Mouse (Mus musculus): ENCODE data around the gene Tjp1. TPM values are rescaled to one million over a fixed set of nuclear protein-coding genes. Genes with fewer than 3 reads are reported as not detected.

Gene Tjp1
- polyA plus RNA-seq, 1 experiment from 2014 or later: 27.8 TPM

GRCm38 (mm10) chr7:65520622-65521021 is 7.0 kb downstream of the Tjp1 start:
- Histone ChIP-seq H3K9me3 (ENCODE audit: control insufficient read depth, low read length) (no peaks in the 10 kb centered on the region), H3K4me2 (ENCODE audit: low read depth) (no peak overlapping the region), H3K27ac (ENCODE audit: low read depth, low read length) (no peak overlapping the region), H3K4me3 (ENCODE audit: low read depth, low read length) (no peak overlapping the region), H3K27me3 (ENCODE audit: control insufficient read depth, insufficient read depth, low read length) (no peaks in the 10 kb centered on the region), H3K4me1 (ENCODE audit: control insufficient read depth, insufficient read depth, low read length) (no peaks in the 10 kb centered on the region), H3K9ac (ENCODE audit: low read length) (no peak overlapping the region), H3K36me3 (ENCODE audit: control insufficient read depth, insufficient read depth, low read length) (no peaks in the 10 kb centered on the region)
- no peak for ATAC-seq (ENCODE audit: insufficient read depth, low FRiP score, low TSS enrichment)
- DNase-seq (ENCODE audit: low spot score): no peak
- WGBS: 91% methylated on average over 8 of the region's 8 CpGs

DNA sequence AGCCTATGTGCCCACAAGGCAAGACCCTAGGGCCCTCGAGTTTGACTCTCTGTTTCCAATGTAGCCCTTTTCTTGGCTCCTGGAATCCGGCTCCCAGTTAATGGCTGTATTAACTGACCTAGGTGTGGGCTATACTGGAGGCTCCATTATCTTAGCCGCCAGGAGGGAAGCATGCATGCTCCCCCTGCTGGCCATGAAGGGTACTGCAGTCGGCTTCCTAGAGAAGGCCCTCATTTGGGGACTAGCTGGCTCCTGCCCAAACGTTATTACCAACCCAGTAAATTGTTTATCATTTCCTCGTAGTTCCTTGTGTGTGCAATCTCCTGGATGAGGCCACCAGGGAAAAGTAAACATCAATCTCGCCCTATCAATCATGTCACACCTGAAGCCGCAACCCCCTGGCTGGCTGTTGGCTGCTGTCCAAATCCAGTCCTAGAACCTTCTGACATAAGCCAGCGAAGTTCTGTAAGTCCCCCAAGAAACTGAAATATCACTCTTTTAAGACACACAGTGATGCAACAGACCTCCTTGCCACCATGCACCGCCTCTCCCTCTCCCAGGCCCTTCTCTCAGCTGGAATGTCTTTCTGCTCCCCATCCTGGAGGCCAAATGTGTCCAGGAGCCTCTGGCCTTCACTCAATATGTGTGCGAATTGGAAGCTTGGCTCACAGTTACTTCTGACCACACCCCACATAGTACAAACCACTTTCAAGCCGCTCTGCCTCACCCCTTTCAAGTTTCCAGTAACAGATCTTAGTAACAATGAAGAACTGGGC is 7.6 kb downstream of the Tjp1 start:
- Histone ChIP-seq H3K4me2 (ENCODE audit: low read depth) (no peak overlapping the region), H3K9ac (ENCODE audit: low read length) (no peak overlapping the region), H3K36me3 (ENCODE audit: control insufficient read depth, insufficient read depth, low read length) (no peaks in the 10 kb centered on the region), H3K9me3 (ENCODE audit: control insufficient read depth, low read length) (no peaks in the 10 kb centered on the region), H3K4me3 (ENCODE audit: low read depth, low read length) (no peak overlapping the region), H3K4me1 (ENCODE audit: control insufficient read depth, insufficient read depth, low read length) (no peaks in the 10 kb centered on the region), H3K27ac (ENCODE audit: low read depth, low read length) (no peak overlapping the region), H3K27me3 (ENCODE audit: control insufficient read depth, insufficient read depth, low read length) (no peaks in the 10 kb centered on the region)
- WGBS: 44% methylated on average over 12 of the region's 12 CpGs
- peak; percentile 83 for DNase-seq (ENCODE audit: low spot score)
- no peak for ATAC-seq (ENCODE audit: insufficient read depth, low FRiP score, low TSS enrichment)

GRCm38 (mm10) chr7:65516903-65517302 is 10.7 kb downstream of the Tjp1 start:
- Histone ChIP-seq H3K9ac (ENCODE audit: low read length) (no peak overlapping the region), H3K4me3 (ENCODE audit: low read depth, low read length) (no peak overlapping the region), H3K27me3 (ENCODE audit: control insufficient read depth, insufficient read depth, low read length) (no peaks in the 10 kb centered on the region), H3K27ac (ENCODE audit: low read depth, low read length) (no peak overlapping the region), H3K4me1 (ENCODE audit: control insufficient read depth, insufficient read depth, low read length) (peaks cover 7% of the 10 kb centered on the region; the same call in 1 of the 2 replicates), H3K36me3 (ENCODE audit: control insufficient read depth, insufficient read depth, low read length) (no peaks in the 10 kb centered on the region), H3K9me3 (ENCODE audit: control insufficient read depth, low read length) (no peaks in the 10 kb centered on the region), H3K4me2 (ENCODE audit: low read depth) (no peak overlapping the region)
- no peak for DNase-seq (ENCODE audit: low spot score)
- no peak for ATAC-seq (ENCODE audit: insufficient read depth, low FRiP score, low TSS enrichment)
- WGBS: 61% methylated on average over 8 of the region's 8 CpGs

GRCm38 (mm10) chr7:65513451-65514179 is 14.0 kb downstream of the Tjp1 start:
- Histone ChIP-seq H3K9ac (ENCODE audit: low read length) (no peak overlapping the region), H3K9me3 (ENCODE audit: control insufficient read depth, low read length) (no peaks in the 10 kb centered on the region), H3K4me3 (ENCODE audit: low read depth, low read length) (no peak overlapping the region), H3K4me2 (ENCODE audit: low read depth) (no peak overlapping the region), H3K27ac (ENCODE audit: low read depth, low read length) (0 out of 2 replicates have a peak overlapping the region, but pooled peaks have one; percentile 17), H3K27me3 (ENCODE audit: control insufficient read depth, insufficient read depth, low read length) (no peaks in the 10 kb centered on the region), H3K36me3 (ENCODE audit: control insufficient read depth, insufficient read depth, low read length) (no peaks in the 10 kb centered on the region), H3K4me1 (ENCODE audit: control insufficient read depth, insufficient read depth, low read length) (peaks cover 7% of the 10 kb centered on the region; the same call in 1 of the 2 replicates)
- ATAC-seq (ENCODE audit: insufficient read depth, low FRiP score, low TSS enrichment) (no peak), DNase-seq (ENCODE audit: low spot score) (peak; percentile 28)
- 34% methylated on average over 10 of the region's 10 CpGs for WGBS

DNA sequence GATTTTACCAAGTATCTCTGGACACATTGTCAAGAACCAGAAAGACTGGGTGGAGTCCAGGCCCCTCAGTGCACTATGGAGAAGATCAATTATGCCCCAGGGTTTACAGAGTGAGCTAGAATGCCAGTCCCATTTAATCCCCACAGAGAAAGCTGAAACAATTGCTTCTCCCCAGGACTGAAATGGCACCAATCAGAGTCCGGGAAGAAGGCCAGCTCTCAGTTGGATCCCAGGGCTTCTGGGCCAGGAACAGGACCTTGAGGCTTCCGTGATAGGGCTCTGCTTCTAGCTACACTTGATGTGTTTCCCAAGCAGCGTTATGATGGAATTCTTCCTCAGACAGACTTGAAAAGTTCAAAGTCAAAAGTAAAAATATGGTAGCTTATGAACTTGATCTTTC is 18.2 kb downstream of the Tjp1 start:
- ATAC-seq (ENCODE audit: insufficient read depth, low FRiP score, low TSS enrichment) (no peak), DNase-seq (ENCODE audit: low spot score) (no peak)
- Histone ChIP-seq H3K9me3 (ENCODE audit: control insufficient read depth, low read length) (no peaks in the 10 kb centered on the region), H3K4me3 (ENCODE audit: low read depth, low read length) (no peak overlapping the region), H3K9ac (ENCODE audit: low read length) (no peak overlapping the region), H3K27ac (ENCODE audit: low read depth, low read length) (no peak overlapping the region), H3K4me2 (ENCODE audit: low read depth) (no peak overlapping the region), H3K27me3 (ENCODE audit: control insufficient read depth, insufficient read depth, low read length) (no peaks in the 10 kb centered on the region), H3K36me3 (ENCODE audit: control insufficient read depth, insufficient read depth, low read length) (no peaks in the 10 kb centered on the region), H3K4me1 (ENCODE audit: control insufficient read depth, insufficient read depth, low read length) (peaks cover 7% of the 10 kb centered on the region; the same call in 1 of the 2 replicates)
- 66% methylated on average over 3 of the region's 3 CpGs for WGBS

- no peak overlapping the region for H3K4me3 ChIP-seq (ENCODE audit: low read depth, low read length)
- DNase-seq (ENCODE audit: low spot score): no peak
- H3K4me2 ChIP-seq (ENCODE audit: low read depth): no peak overlapping the region
- no peak for ATAC-seq (ENCODE audit: insufficient read depth, low FRiP score, low TSS enrichment)
- H3K27me3 ChIP-seq (ENCODE audit: control insufficient read depth, insufficient read depth, low read length): no peaks in the 10 kb centered on the region
- no peak overlapping the region for H3K27ac ChIP-seq (ENCODE audit: low read depth, low read length)
- H3K36me3 ChIP-seq (ENCODE audit: control insufficient read depth, insufficient read depth, low read length): no peaks in the 10 kb centered on the region
- WGBS: 78% methylated on average over 5 of the region's 5 CpGs
- H3K4me1 ChIP-seq (ENCODE audit: control insufficient read depth, insufficient read depth, low read length): no peaks in the 10 kb centered on the region
- H3K9ac ChIP-seq (ENCODE audit: low read length): no peak overlapping the region
- H3K9me3 ChIP-seq (ENCODE audit: control insufficient read depth, low read length): no peaks in the 10 kb centered on the region
Measured at GRCm38 (mm10) chr7:65507341-65507740, 20.2 kb downstream of the Tjp1 start.

GRCm38 (mm10) chr7:65502486-65503322 is 24.9 kb downstream of the Tjp1 start:
- 79% methylated on average over 10 of the region's 10 CpGs for WGBS
- Histone ChIP-seq H3K27ac (ENCODE audit: low read depth, low read length) (no peak overlapping the region), H3K4me3 (ENCODE audit: low read depth, low read length) (no peak overlapping the region)

DNA sequence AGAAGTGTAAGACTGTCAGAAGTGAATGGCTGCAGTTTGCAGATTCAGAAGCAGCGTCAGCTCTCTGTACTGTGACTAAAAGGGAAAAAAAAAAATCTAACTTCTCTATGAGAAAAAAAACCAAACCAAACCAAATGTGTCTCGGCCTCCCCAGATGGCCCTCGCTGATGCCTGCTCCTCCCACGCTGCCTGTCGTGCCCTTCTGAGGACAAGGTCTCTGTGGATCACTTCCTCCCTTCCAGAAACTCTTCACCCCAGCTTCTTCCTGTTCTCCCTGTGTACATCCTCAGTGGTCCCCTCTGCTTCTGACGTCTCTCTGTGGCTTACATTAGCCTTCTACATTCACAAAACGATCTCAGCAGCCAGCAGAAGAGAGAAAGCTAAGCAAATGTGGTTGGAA is 26.8 kb downstream of the Tjp1 start:
- Histone ChIP-seq H3K4me1 (ENCODE audit: control insufficient read depth, insufficient read depth, low read length) (no peaks in the 10 kb centered on the region), H3K9me3 (ENCODE audit: control insufficient read depth, low read length) (no peaks in the 10 kb centered on the region), H3K36me3 (ENCODE audit: control insufficient read depth, insufficient read depth, low read length) (no peaks in the 10 kb centered on the region), H3K9ac (ENCODE audit: low read length) (no peak overlapping the region), H3K4me3 (ENCODE audit: low read depth, low read length) (no peak overlapping the region), H3K27ac (ENCODE audit: low read depth, low read length) (no peak overlapping the region), H3K27me3 (ENCODE audit: control insufficient read depth, insufficient read depth, low read length) (no peaks in the 10 kb centered on the region), H3K4me2 (ENCODE audit: low read depth) (no peak overlapping the region)
- WGBS: 67% methylated on average over 7 of the region's 7 CpGs
- ATAC-seq (ENCODE audit: insufficient read depth, low FRiP score, low TSS enrichment): no peak
- no peak for DNase-seq (ENCODE audit: low spot score)

More at GRCm38 (mm10) chr7:65502486-65503322, 24.9 kb downstream of the Tjp1 start:
- no peaks in the 10 kb centered on the region for H3K27me3 ChIP-seq (ENCODE audit: control insufficient read depth, insufficient read depth, low read length)
- H3K4me2 ChIP-seq (ENCODE audit: low read depth): no peak overlapping the region
- ATAC-seq (ENCODE audit: insufficient read depth, low FRiP score, low TSS enrichment) (no peak), DNase-seq (ENCODE audit: low spot score) (no peak)
- no peaks in the 10 kb centered on the region for H3K9me3 ChIP-seq (ENCODE audit: control insufficient read depth, low read length)
- H3K9ac ChIP-seq (ENCODE audit: low read length): no peak overlapping the region
- H3K4me1 ChIP-seq (ENCODE audit: control insufficient read depth, insufficient read depth, low read length): no peaks in the 10 kb centered on the region
- no peaks in the 10 kb centered on the region for H3K36me3 ChIP-seq (ENCODE audit: control insufficient read depth, insufficient read depth, low read length)

All from neural tube, embryonic 11.5 days (tissue).